Mouse (Mus musculus) monocyte, adult 2 months (primary cell): Measurements from ENCODE around the gene Mrvi1.
"Not testable (repeated sequence)": the region's sequence is repeated elsewhere in the genome, so short reads cannot be mapped to it uniquely, and the experiment has no call there.

Experiments used
- DNase-seq, 2 experiments: peaks; one replicate each; pipeline ENCODE4 v3.0.0; 2022; ENCODE audit warnings: low spot score in 2 of 2, low read depth in 1 of 2

The Mrvi1 gene

DNA sequence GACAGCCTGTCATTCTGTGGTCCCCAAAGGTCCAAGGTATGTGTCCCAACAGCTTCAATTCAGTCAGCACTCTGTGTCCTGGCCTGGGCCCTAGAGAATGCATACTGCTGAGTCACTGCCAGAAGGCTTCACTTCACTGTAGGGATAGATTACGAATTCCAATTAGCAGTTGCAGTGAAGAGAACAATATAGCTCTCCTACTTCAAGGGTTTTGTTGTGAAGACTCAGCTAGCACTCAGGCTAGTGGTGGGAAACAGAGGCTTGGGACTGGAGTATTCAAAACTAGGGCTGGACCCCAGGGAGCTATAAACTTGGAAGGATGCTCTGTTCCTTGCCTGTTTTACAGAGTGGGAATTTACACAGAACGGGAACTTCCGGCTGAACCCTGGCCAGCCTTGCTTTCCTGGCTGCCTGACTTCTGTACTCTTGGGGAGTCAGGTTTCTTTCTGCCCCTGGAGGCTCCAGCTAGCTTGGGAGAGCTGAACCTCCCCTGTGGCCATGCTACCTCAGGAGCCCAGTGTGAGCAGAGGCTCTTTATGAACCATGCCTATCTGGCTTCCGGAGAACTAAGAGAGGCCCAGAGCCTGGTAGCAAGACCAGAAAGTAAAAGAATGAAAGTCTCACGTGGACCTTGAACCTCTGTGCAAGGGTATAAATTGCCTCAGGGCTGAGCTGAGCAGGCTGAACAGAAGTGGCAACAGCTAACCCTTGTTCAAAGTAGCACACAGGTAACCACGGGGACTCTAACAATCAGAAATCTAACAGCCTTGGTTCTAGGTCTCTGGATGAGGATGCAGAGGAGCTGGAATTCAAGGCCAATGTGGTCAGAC is 40.3 kb downstream of the Mrvi1 start:
- DNase-seq: no peak

DNA sequence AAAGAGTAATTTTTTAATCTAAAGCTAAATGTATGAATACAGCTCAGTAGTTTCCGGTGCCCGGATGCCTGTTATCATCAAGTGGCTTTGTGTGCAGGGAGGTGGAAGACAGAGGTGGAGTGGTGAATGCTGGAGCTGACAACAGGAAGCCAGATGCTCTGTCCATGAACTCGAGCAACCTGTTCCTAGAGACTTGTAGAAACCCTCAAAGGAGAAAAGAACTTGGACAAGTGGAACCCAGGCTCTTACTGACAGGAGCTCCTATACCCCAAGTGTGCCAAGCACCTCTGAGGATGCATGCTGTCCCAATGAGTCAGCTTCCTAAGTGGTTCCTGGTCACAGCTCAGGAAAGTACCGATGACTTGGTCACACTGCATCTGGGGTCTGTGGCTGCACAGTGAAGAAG is 41.1 kb downstream of the Mrvi1 start:
- no peak for DNase-seq

DNA sequence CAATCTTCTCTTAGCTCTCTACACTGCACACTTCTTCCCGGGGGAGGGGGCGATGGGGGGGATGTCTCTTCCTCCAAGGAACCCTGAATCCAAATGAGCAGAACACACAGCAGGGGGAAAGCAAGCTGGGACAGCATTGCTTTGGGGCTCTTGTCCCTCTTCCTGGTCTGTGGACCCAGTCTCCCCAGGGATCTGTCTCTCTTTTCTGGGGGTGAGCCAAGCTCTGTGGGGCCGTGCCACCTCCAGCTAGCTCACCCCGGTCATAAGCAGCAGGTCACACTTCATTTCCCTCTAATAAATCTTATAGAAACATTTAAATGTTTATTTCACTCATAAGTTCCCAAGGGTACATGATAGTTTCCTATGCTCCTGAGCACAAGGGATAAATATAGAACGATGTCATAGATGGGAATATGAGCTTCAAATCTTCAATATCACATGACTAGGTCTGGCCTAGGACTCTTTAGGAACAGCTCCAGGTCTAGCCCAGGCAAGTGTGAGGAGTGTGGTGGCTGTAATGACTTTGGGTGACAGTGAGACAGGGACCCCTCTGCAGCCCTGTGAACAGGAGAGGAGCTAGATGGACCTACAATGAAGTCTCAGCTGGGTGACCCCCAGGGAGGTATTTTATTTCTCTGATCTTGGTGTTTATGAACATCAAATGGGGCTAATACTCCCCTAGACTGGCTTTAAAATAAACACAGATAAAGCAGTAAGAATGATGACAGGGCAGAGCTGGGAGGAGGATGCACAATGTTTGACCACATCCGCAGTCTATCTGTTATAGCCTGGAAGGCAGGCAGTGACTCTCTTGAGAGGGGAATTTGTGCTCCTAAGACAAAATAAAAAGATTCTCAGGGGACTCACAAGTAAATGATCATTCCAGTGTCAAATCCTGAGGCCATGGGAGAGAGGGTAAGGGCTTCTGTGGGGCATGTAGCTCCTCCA is 46.2 kb downstream of the Mrvi1 start:
- DNase-seq: no peak

DNA sequence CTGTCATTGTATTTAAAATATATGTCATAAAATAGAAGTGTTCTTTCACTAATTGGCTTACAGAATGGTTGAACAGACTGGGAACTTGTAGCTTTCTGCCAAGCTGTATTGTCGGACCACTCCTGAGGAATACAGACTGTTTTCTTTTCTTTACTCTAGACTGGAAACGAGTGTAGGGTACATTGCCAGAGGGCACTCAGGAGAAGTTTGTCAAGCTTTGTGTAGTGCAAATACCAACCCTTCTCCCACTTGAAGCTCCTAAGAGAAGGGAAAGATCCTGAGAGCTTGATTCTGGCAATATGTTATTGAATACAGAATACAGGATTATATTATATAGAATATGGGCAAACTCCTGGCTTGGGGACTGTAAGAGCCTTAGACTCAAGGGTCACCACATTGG is 48.3 kb downstream of the Mrvi1 start:
- DNase-seq: no peak

DNA sequence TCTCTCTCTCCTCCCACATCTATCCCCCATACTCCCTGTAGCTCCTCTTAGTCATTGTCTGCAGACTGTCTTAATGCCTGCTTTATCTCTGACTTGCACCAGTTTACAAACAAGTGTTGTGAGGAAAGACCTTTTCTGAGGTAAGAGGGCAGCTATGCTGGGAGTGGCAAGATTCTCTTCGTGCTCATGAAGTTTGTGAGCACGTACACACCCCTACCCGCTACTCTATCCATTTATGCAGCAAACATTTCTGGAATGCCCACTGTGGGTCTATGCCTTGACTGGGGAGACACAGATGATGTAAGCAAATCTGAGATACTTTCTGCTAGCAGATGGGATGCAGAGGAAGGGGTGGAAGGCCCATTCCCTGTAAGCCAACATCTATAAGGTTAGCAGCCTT is 48.9 kb downstream of the Mrvi1 start:
- no peak for DNase-seq

DNA sequence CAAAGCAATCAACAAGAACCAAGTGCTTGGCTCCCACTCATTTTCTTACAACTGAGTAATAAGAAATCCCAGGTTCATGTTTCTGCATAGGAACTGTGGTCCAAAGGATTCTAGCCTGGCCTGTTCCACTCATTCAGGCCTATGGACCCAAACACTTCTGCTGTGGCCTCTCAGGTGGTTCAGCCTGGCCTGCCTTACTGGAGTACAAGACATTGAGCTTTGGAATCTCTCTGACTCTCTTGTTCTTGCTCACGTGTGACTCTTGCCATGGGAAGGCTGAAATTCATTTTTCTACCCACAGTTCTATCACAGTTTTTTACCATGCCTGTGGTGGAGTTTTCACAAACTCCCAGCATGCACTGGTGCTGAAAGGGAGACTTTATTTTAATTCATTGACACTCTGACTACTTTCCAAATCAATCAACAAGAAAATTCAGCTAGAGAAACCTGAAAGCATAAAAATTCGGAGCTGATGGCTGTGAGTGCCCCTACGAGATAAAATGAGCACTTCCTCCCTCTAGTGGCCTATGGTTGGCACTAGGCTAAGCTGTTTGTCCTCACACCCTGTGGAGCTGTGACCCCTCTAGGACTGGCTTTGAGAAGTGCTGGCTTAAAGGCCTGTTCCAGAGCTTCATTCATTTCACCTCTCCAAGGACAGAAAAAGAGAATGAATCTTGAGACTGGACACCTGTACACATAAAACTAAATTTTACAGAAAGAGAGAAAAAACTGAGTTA is 52.0 kb downstream of the Mrvi1 start:
- DNase-seq: peak in 1 of 2 experiments; percentile 16

DNA sequence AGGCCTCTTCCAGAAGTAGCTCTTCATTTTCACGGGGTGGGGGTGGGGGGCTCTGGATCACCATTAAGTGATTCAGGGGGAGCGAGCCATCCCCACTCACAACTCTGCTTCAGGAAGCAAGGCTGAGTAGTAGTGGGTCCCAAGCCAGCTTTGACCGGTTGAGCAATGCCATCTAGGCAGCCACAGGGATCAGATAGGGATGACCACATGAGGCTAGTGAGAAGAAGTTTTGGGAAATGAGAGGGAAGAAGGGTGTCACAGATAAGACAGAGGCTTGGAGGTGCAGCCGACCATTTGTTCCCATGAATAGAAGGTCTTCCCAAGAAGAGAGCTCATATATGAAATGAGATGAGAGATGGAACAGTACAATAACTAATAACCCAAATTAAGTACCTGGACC is 55.7 kb downstream of the Mrvi1 start:
- no peak for DNase-seq

DNA sequence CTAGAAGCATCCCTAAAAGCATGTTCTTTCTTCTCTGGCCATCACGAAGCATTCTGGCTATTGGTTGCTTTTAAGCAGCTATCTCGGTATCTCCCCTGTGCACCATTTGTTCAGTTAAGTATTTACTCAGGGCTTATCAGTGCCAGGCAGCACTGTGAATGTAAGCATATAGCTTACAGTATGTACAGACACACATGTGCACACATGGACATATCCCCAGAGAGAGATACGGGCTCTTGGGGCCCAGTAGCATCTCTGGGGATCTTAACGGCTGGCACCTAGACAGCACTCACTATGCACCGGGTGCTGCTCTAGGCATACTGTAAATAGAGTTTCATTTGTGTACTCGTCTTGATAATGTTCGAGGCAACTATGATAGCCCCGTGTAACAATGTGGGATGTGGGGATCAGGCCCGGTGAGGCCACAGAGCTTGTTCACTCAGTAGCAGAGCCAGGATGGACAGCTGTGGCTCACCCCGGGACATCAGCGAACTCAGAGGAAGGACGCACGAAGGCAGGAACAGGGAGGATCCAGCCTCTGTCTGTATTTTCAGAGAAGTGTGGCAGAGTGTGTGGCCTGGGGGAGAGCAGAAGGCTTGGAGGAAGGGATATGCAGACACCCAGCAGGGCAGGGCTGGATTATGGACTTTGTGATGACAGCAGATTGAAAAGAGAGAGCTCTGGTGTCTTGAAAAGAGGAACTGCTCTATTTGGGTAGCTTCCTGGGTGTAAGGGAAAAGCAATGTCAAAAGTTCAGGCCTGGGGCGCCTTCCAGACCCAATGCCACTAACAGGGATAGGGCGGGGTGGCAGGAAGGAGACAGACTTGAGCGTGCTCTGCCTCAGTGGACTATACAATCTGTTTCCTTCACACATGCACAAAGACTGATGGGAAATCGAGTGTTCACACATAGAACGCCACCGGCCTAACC is 61.7 kb downstream of the Mrvi1 start:
- DNase-seq: peak; percentile 61 to 62

DNA sequence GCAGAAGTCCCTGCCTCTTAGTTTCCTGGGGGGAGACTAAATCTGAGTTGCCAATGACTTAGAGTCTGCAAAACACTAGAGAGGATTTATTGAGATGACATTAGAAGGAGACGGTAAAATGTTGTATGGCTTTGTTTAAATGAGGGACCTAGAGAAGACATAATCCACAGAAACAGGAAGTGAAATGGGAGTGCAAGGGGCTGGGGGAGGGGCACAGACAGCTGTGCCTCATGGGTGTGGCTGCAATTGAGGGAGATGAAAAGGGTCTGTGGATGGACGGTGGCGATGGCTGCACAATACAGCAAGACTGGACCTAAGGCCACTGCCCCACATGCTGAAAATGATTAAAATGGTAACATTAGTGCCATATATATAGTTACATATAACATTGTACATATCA is 62.5 kb downstream of the Mrvi1 start:
- peak in 1 of 2 experiments; percentile 22 for DNase-seq

DNA sequence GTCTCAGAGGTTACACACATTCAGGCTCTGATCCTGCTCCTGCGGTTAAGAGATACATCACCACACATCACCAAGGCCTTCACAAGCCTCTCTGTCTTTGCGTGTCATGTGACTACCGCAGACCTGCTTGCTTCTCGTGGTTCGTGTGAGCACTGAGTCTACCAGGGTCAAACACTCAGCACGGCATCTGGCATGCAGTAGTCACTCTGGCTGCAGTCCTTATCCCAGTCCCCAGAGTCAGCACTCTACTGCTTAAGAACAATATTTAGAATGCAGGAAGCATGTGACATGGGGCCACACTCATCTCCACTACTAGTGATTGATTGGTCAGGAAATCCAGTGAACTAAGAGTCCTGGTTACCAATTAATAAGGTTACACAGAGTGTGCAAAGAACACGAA is 66.3 kb downstream of the Mrvi1 start:
- DNase-seq: no peak

DNA sequence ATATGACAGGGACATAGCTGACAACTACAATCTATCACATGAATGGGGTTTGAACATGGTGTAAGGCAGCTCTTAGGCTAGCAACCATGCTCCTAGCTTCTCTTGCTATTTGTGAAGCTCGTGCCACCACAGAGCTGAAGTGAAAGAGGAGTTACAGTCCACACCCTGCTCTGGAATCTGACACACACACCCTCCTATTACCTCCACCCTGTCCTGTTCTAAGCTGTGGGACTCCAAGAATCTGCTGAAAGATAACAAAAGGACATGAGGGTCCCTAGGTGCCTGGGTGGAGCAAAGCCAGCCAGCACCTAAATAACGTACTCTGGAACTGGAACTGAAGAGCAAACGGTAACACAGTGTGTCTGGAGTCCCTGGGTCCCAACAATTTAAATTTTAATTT is 67.7 kb downstream of the Mrvi1 start:
- no peak for DNase-seq

DNA sequence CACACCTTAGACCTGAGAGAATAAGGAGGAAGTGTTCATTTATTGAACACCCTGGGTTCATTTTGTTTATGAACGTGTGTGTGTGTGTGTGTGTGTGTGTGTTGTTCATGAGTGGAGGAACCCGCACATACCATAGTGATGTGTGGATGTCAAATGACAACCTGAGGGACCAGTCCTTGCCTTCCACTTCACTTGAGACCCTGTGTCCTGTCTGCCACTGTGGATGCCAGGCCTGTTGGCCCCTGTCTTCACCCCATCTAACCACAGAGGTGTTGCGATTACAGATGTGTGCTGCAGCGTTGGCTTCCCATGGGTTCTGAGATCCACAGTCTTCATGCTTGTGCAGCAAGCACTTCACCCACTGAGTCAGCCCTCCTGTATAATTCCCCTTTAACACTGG is 68.5 kb downstream of the Mrvi1 start:
- no peak for DNase-seq

DNA sequence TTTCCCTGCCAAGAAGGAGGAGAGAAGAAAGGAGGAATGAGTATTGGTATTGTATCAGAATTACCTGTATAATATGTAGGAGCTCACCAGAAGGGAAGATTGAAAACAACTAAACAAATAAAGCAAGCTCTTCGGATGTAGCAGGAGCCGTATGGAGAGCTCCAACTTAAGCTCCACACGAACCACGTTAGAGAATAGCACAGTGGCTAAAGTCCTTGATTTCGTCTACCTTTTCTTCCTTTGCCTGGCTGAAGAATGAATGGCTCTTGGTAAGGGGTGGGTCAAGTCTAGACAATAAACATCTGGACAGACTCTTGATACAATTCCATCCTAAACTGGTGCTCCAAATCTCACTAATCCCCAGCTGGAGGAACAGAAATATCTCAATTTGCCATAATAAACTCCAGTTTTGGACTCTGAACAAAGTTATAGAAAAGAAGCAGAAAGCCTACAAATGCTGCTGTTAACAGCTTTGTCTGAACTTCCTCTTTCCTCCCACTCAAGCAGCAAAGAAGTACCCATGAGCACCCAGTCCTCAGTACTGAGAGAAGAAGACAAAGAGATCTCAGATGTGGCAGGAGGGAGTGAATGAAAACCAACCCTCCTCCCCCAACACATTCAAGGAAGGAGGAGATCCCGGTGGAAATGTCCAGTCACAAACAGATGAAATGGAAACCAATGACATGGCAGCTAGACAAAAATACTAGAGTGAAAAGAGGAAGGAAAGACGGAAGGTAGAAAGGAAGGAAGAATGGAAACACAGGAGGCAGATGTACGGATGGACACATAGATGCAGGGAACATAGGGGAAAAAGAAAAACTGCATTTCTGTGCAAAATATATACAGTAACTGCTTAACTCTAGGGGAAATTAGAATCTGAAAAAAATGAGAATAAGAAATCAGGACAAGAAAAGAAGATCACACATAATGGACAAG is 73.8 kb downstream of the Mrvi1 start:
- no peak for DNase-seq

DNA sequence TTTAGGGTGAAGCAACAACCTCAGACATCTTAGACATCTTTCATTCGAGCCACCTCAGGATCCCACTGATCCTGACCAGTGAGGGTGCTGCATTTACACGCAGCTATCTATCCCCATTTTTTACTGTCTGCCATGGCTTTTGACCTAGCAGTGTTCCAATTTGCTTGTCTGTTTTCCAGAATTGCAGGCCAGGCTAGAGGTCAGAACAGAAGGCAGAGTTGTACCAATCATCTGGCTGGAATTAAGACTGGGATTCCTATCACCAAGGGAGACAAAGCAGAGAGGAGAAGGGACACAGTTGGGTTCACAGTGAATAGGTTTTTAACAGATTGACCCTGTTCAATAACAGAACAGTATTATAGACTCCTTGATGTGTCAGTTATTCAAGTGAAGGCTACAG is 75.7 kb downstream of the Mrvi1 start:
- no peak for DNase-seq

DNA sequence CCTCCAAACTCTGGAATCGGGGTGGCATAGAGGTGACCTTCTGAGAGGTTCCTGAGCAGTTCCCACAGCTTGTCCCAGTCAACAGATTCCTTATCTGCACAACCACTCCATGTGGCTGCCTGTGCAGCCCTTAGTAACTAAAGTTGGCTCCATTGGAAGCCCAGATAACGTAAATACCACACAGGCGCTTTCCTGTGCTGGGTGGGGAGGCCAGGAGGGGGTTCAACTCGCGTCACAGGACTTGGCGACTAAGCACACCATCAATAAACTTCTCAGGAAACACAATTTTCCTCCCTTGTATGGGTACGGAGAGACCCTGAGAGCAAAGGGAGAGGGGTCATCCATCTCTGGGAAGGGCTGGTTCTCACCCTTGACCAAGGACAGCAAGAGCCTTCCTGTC is 79.0 kb downstream of the Mrvi1 start:
- no peak for DNase-seq

DNA sequence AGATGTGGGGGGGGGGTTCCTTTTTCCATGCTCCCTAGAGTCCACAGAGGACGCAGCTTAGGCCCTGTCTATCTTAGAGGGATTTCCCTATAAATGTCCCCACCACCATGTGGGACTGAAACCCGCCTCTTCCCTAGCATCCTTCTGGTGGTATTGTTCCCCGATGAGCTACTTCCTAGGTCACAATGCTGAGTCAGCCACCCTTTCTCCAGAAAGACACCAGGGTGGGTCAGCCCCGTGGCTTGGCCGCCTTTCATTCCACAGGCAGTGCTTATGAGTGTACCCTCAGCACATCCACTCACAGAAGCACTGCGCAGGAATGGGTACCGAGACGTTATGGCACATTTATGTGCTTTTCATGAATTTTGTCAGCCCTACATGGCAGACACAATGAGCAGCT is 85.1 kb downstream of the Mrvi1 start:
- no peak for DNase-seq

DNA sequence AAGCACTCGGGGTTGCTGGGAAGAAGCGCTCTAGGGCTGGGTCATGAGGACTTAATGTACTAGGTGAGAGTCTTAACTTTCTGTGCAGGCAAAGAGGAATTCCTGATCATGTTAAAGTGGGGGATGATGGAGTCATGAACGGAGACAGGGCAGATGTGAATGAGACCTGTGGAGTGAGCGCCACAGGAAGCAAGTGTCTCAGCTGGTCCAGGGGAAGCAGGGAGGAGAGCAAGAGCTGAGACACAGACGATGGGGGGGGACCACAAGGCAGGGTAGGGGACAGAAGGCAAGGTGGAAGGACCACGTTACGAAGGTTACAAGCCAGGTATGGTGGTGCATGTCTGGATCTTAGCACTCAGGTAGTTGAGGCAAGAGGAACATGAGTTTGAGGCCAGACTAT is 85.8 kb downstream of the Mrvi1 start:
- no peak for DNase-seq

DNA sequence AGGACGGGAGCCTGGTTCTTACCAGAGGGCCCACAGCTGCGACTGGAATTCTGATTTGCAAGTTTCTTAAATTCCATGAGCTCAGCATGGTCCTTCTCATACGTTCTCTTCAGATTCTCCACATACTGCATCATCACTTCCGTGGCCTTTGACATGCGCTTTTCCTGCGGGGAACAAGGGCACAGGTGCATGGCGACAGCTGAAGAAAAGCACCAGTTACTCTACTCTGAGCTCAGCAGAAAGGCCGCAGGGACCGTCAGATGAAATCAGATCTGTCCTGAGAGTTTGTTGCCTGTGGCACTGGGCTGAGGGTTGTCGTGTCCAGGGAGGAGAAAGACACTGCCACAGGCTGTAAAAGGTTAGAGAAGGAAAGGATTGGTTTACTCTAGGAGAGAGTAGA is 86.5 kb downstream of the Mrvi1 start:
- DNase-seq: not testable (repeated sequence)

DNA sequence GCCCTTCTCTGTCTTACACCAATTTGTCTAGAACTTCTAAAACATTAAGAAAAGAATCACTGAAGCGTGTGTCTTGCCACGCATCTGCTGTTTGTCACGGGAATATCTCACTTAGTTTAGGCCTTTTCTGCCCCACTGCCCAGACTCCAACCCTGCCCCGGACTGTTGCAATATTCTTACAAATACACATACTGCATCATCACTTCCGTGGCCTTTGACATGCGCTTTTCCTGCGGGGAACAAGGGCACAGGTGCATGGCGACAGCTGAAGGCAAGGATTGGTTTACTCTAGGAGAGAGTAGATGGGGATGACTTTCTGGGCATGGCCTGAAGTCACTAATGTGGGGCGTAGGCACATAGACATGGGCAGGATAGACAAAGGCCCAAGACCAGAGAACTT is 87.6 kb downstream of the Mrvi1 start:
- DNase-seq: no peak
